Mouse (Mus musculus): ENCODE data around the gene Adh4. TPM values are rescaled to one million over a fixed set of nuclear protein-coding genes. Genes with fewer than 3 reads are reported as not detected.

Adh4 gene
- polyA plus RNA-seq, 1 experiment from 2014 or later: not detected

- DNase-seq (ENCODE audit: low spot score) (no peak), ATAC-seq (replicated peaks; ENCODE audit: insufficient number of reproducible peaks, low FRiP score, low TSS enrichment, low read depth) (no peak)
- Histone ChIP-seq H3K9ac (replicated peaks; ENCODE audit: low read length) (no peak overlapping the region), H3K9me3 (replicated peaks; ENCODE audit: control insufficient read depth, low read length) (no peaks in the 10 kb centered on the region), H3K27ac (replicated peaks; ENCODE audit: low read depth, low read length) (no peak overlapping the region), H3K36me3 (replicated peaks; ENCODE audit: control insufficient read depth, insufficient read depth, low read depth, low read length) (no peaks in the 10 kb centered on the region), H3K4me3 (ENCODE audit: low read depth, low read length) (no peak overlapping the region), H3K4me1 (ENCODE audit: control insufficient read depth, insufficient read depth, low read length) (no peaks in the 10 kb centered on the region), H3K4me2 (ENCODE audit: low read depth, low read length) (no peak overlapping the region), H3K27me3 (ENCODE audit: control insufficient read depth, insufficient read depth, low read length) (no peaks in the 10 kb centered on the region)
- 78% methylated on average over 3 of the region's 3 CpGs for WGBS
Measured at GRCm38 (mm10) chr3:138404872-138405271, 10.4 kb upstream of the Adh4 start.

- Histone ChIP-seq H3K27me3 (ENCODE audit: control insufficient read depth, insufficient read depth, low read length) (no peaks in the 10 kb centered on the region), H3K36me3 (replicated peaks; ENCODE audit: control insufficient read depth, insufficient read depth, low read depth, low read length) (no peaks in the 10 kb centered on the region), H3K9me3 (replicated peaks; ENCODE audit: control insufficient read depth, low read length) (no peaks in the 10 kb centered on the region), H3K27ac (replicated peaks; ENCODE audit: low read depth, low read length) (no peak overlapping the region), H3K9ac (replicated peaks; ENCODE audit: low read length) (no peak overlapping the region), H3K4me3 (ENCODE audit: low read depth, low read length) (no peak overlapping the region), H3K4me2 (ENCODE audit: low read depth, low read length) (no peak overlapping the region), H3K4me1 (ENCODE audit: control insufficient read depth, insufficient read depth, low read length) (no peaks in the 10 kb centered on the region)
- WGBS: 46% methylated on average over 3 of the region's 3 CpGs
- ATAC-seq (replicated peaks; ENCODE audit: insufficient number of reproducible peaks, low FRiP score, low TSS enrichment, low read depth): no peak
- peak; percentile 61 for DNase-seq (ENCODE audit: low spot score)
Measured at GRCm38 (mm10) chr3:138405341-138405740, 9.9 kb upstream of the Adh4 start.

- H3K36me3 ChIP-seq (replicated peaks; ENCODE audit: control insufficient read depth, insufficient read depth, low read depth, low read length): no peaks in the 10 kb centered on the region
- 89% methylated on average over 7 of the region's 7 CpGs for WGBS
Measured at GRCm38 (mm10) chr3:138405840-138406239, 9.4 kb upstream of the Adh4 start.

GRCm38 (mm10) chr3:138407920-138408319, 7.3 kb upstream of the Adh4 start:
- Histone ChIP-seq H3K4me1 (ENCODE audit: control insufficient read depth, insufficient read depth, low read length) (no peaks in the 10 kb centered on the region), H3K4me2 (ENCODE audit: low read depth, low read length) (no peak overlapping the region), H3K4me3 (ENCODE audit: low read depth, low read length) (no peak overlapping the region), H3K9ac (replicated peaks; ENCODE audit: low read length) (no peak overlapping the region), H3K36me3 (replicated peaks; ENCODE audit: control insufficient read depth, insufficient read depth, low read depth, low read length) (no peaks in the 10 kb centered on the region), H3K27me3 (ENCODE audit: control insufficient read depth, insufficient read depth, low read length) (no peaks in the 10 kb centered on the region), H3K9me3 (replicated peaks; ENCODE audit: control insufficient read depth, low read length) (no peaks in the 10 kb centered on the region), H3K27ac (replicated peaks; ENCODE audit: low read depth, low read length) (no peak overlapping the region)
- ATAC-seq (replicated peaks; ENCODE audit: insufficient number of reproducible peaks, low FRiP score, low TSS enrichment, low read depth): no peak
- WGBS: 84% methylated on average over 1 of the region's 1 CpGs
- no peak for DNase-seq (ENCODE audit: low spot score)

More at GRCm38 (mm10) chr3:138405840-138406239, 9.4 kb upstream of the Adh4 start:
- DNase-seq (ENCODE audit: low spot score) (no peak), ATAC-seq (replicated peaks; ENCODE audit: insufficient number of reproducible peaks, low FRiP score, low TSS enrichment, low read depth) (no peak)
- Histone ChIP-seq H3K9ac (replicated peaks; ENCODE audit: low read length) (no peak overlapping the region), H3K4me2 (ENCODE audit: low read depth, low read length) (no peak overlapping the region), H3K4me3 (ENCODE audit: low read depth, low read length) (no peak overlapping the region), H3K27me3 (ENCODE audit: control insufficient read depth, insufficient read depth, low read length) (no peaks in the 10 kb centered on the region), H3K4me1 (ENCODE audit: control insufficient read depth, insufficient read depth, low read length) (no peaks in the 10 kb centered on the region), H3K9me3 (replicated peaks; ENCODE audit: control insufficient read depth, low read length) (no peaks in the 10 kb centered on the region), H3K27ac (replicated peaks; ENCODE audit: low read depth, low read length) (no peak overlapping the region)

GRCm38 (mm10) chr3:138409585-138409984, 5.7 kb upstream of the Adh4 start:
- H3K36me3 ChIP-seq (replicated peaks; ENCODE audit: control insufficient read depth, insufficient read depth, low read depth, low read length): no peaks in the 10 kb centered on the region
- no peak overlapping the region for H3K4me3 ChIP-seq (ENCODE audit: low read depth, low read length)
- ATAC-seq (replicated peaks; ENCODE audit: insufficient number of reproducible peaks, low FRiP score, low TSS enrichment, low read depth) (no peak), DNase-seq (ENCODE audit: low spot score) (no peak)
- no peak overlapping the region for H3K9ac ChIP-seq (replicated peaks; ENCODE audit: low read length)
- H3K9me3 ChIP-seq (replicated peaks; ENCODE audit: control insufficient read depth, low read length): no peaks in the 10 kb centered on the region
- H3K4me1 ChIP-seq (ENCODE audit: control insufficient read depth, insufficient read depth, low read length): no peaks in the 10 kb centered on the region
- H3K4me2 ChIP-seq (ENCODE audit: low read depth, low read length): no peak overlapping the region
- H3K27ac ChIP-seq (replicated peaks; ENCODE audit: low read depth, low read length): no peak overlapping the region
- WGBS: 88% methylated on average over 1 of the region's 1 CpGs
- no peaks in the 10 kb centered on the region for H3K27me3 ChIP-seq (ENCODE audit: control insufficient read depth, insufficient read depth, low read length)

- no peak for ATAC-seq (replicated peaks; ENCODE audit: insufficient number of reproducible peaks, low FRiP score, low TSS enrichment, low read depth)
Measured at GRCm38 (mm10) chr3:138410211-138410610, 5.1 kb upstream of the Adh4 start.

GRCm38 (mm10) chr3:138419369-138419768, 4.1 kb downstream of the Adh4 start:
- WGBS: 84% methylated on average over 6 of the region's 6 CpGs
- no peak overlapping the region for H3K4me3 ChIP-seq (ENCODE audit: low read depth, low read length)
- no peaks in the 10 kb centered on the region for H3K4me1 ChIP-seq (ENCODE audit: control insufficient read depth, insufficient read depth, low read length)
- no peak overlapping the region for H3K9ac ChIP-seq (replicated peaks; ENCODE audit: low read length)
- no peaks in the 10 kb centered on the region for H3K9me3 ChIP-seq (replicated peaks; ENCODE audit: control insufficient read depth, low read length)
- H3K36me3 ChIP-seq (replicated peaks; ENCODE audit: control insufficient read depth, insufficient read depth, low read depth, low read length): no peaks in the 10 kb centered on the region
- no peak overlapping the region for H3K4me2 ChIP-seq (ENCODE audit: low read depth, low read length)
- ATAC-seq (replicated peaks; ENCODE audit: insufficient number of reproducible peaks, low FRiP score, low TSS enrichment, low read depth) (no peak), DNase-seq (ENCODE audit: low spot score) (no peak)
- no peaks in the 10 kb centered on the region for H3K27me3 ChIP-seq (ENCODE audit: control insufficient read depth, insufficient read depth, low read length)
- no peak overlapping the region for H3K27ac ChIP-seq (replicated peaks; ENCODE audit: low read depth, low read length)

More at GRCm38 (mm10) chr3:138410211-138410610, 5.1 kb upstream of the Adh4 start:
- Histone ChIP-seq H3K4me3 (ENCODE audit: low read depth, low read length) (no peak overlapping the region), H3K4me2 (ENCODE audit: low read depth, low read length) (no peak overlapping the region), H3K36me3 (replicated peaks; ENCODE audit: control insufficient read depth, insufficient read depth, low read depth, low read length) (no peaks in the 10 kb centered on the region), H3K27ac (replicated peaks; ENCODE audit: low read depth, low read length) (no peak overlapping the region), H3K9ac (replicated peaks; ENCODE audit: low read length) (no peak overlapping the region), H3K27me3 (ENCODE audit: control insufficient read depth, insufficient read depth, low read length) (no peaks in the 10 kb centered on the region), H3K9me3 (replicated peaks; ENCODE audit: control insufficient read depth, low read length) (no peaks in the 10 kb centered on the region), H3K4me1 (ENCODE audit: control insufficient read depth, insufficient read depth, low read length) (no peaks in the 10 kb centered on the region)
- WGBS: 78% methylated on average over 3 of the region's 3 CpGs
- no peak for DNase-seq (ENCODE audit: low spot score)

GRCm38 (mm10) chr3:138420385-138420784, 5.1 kb downstream of the Adh4 start:
- no peaks in the 10 kb centered on the region for H3K9me3 ChIP-seq (replicated peaks; ENCODE audit: control insufficient read depth, low read length)
- H3K4me2 ChIP-seq (ENCODE audit: low read depth, low read length): no peak overlapping the region
- no peak for DNase-seq (ENCODE audit: low spot score)
- H3K36me3 ChIP-seq (replicated peaks; ENCODE audit: control insufficient read depth, insufficient read depth, low read depth, low read length): no peaks in the 10 kb centered on the region
- WGBS: 91% methylated on average over 3 of the region's 3 CpGs
- ATAC-seq (replicated peaks; ENCODE audit: insufficient number of reproducible peaks, low FRiP score, low TSS enrichment, low read depth): no peak
- no peak overlapping the region for H3K9ac ChIP-seq (replicated peaks; ENCODE audit: low read length)
- H3K27ac ChIP-seq (replicated peaks; ENCODE audit: low read depth, low read length): no peak overlapping the region
- no peaks in the 10 kb centered on the region for H3K27me3 ChIP-seq (ENCODE audit: control insufficient read depth, insufficient read depth, low read length)
- no peaks in the 10 kb centered on the region for H3K4me1 ChIP-seq (ENCODE audit: control insufficient read depth, insufficient read depth, low read length)
- H3K4me3 ChIP-seq (ENCODE audit: low read depth, low read length): no peak overlapping the region

Measured in embryonic facial prominence, embryonic 11.5 days (tissue).